Mouse (Mus musculus) spleen, postnatal 36 days (tissue): Measurements from ENCODE around the gene Tyro3.

ENCODE experiments used
- DNase-seq, 2 experiments: peaks; one replicate each; pipeline ENCODE4 v3.0.0; 2022; ENCODE audit warnings: low spot score in 2 of 2, mixed read lengths in 1 of 2

Gene Tyro3

GRCm38 (mm10) chr2:119804275-119804628 lies 6.7 kb downstream of the Tyro3 start:
- no peak for DNase-seq

- DNase-seq = no peak
Observed at GRCm38 (mm10) chr2:119804776-119805175, 7.2 kb downstream of the Tyro3 start.

- DNase-seq = no peak
Observed at GRCm38 (mm10) chr2:119805536-119805935, 8.0 kb downstream of the Tyro3 start.

GRCm38 (mm10) chr2:119808438-119808837 lies 10.9 kb downstream of the Tyro3 start:
- no peak for DNase-seq

GRCm38 (mm10) chr2:119808881-119809280 lies 11.3 kb downstream of the Tyro3 start:
- no peak for DNase-seq

- DNase-seq = no peak
Observed at GRCm38 (mm10) chr2:119810890-119811289, 13.4 kb downstream of the Tyro3 start.

- DNase-seq = no peak
Observed at GRCm38 (mm10) chr2:119811490-119812146, 14.1 kb downstream of the Tyro3 start.

GRCm38 (mm10) chr2:119814376-119814933 lies 16.9 kb downstream of the Tyro3 start:
- no peak for DNase-seq

GRCm38 (mm10) chr2:119816611-119817010 lies 19.1 kb downstream of the Tyro3 start:
- no peak for DNase-seq

GRCm38 (mm10) chr2:119817047-119817446 lies 19.5 kb downstream of the Tyro3 start:
- DNase-seq = no peak

GRCm38 (mm10) chr2:119818668-119819272 lies 21.2 kb downstream of the Tyro3 start:
- no peak for DNase-seq

GRCm38 (mm10) chr2:119821136-119821535 lies 23.6 kb downstream of the Tyro3 start:
- no peak for DNase-seq

- DNase-seq = no peak
Observed at GRCm38 (mm10) chr2:119830579-119830978, 33.0 kb downstream of the Tyro3 start.

GRCm38 (mm10) chr2:119834231-119834630 lies 36.7 kb downstream of the Tyro3 start:
- no peak for DNase-seq

GRCm38 (mm10) chr2:119837616-119838015 lies 40.1 kb downstream of the Tyro3 start:
- no peak for DNase-seq

GRCm38 (mm10) chr2:119838363-119839156 lies 41.0 kb downstream of the Tyro3 start:
- DNase-seq = no peak

GRCm38 (mm10) chr2:119840008-119840407 lies 42.5 kb downstream of the Tyro3 start:
- no peak for DNase-seq

- DNase-seq = no peak
Observed at GRCm38 (mm10) chr2:119842000-119842399, 44.5 kb downstream of the Tyro3 start.

GRCm38 (mm10) chr2:119843526-119843925 lies 46.0 kb downstream of the Tyro3 start:
- DNase-seq = no peak

GRCm38 (mm10) chr2:119845882-119846546 lies 48.5 kb downstream of the Tyro3 start:
- DNase-seq = no peak

- no peak for DNase-seq
Observed at GRCm38 (mm10) chr2:119846929-119847328, 49.4 kb downstream of the Tyro3 start.

- DNase-seq = no peak
Observed at GRCm38 (mm10) chr2:119853811-119854210, 56.3 kb downstream of the Tyro3 start.
